Mouse (Mus musculus) layer of hippocampus, postnatal 14 days (tissue): ENCODE measurements around the gene Foxp1. TPM values are rescaled to one million over a fixed set of nuclear protein-coding genes. Genes with fewer than 3 reads are reported as not detected.

Source experiments
- DNase-seq, 2 experiments: peaks; one replicate each; pipeline ENCODE4 v3.0.0; 2021 to 2022; ENCODE audit warnings: low spot score in 2 of 2, mixed read lengths in 1 of 2
- total RNA-seq, 2 experiments: library from RNA; stranded (reverse); gene quantifications; 2 replicates each; pipeline ENCODE4 v1.2.3; 2021

Gene Foxp1
- total RNA-seq, 2 experiments from 2014 or later = 95.0 to 96.7 TPM

DNA sequence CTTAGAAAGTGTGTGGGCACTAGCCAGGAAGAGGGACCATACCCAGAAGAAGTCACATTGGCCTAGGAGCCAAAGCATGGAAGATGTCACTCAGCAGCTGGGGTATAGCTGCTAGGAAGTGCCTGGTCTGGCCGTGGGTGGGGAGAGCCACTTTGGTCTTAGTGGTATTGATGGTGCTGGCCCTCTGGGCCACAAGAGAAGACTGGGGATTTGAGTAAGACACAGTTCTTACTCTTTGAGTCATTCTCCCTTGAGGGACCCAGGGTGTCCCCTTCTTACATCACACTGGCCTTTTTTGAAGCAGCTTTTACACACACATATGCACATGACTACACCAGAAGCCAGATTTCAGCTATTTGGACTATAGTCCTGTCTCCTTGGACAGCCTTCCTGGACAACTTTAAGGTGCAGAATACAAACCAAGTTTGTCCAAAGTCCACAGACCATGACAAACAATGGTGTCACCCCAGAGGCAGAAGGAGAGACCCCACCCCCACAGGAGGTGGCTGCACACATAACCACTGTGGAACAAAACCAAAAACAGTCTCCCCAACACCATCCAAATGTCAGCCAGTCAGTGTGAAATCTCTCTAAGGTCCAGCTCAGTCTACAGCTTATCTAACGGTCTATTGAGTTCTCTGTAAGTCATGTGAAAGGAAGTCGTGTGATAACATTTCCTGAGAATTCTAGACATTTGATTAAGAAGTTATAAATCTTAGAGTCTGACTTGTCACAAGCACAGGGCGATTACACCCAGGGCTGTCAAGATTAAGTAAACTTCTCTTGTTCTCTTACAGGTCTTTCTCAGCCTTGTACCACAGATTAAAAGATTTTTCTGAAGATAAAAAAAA lies 333.9 kb downstream of the Foxp1 start:
- DNase-seq = no peak

DNA sequence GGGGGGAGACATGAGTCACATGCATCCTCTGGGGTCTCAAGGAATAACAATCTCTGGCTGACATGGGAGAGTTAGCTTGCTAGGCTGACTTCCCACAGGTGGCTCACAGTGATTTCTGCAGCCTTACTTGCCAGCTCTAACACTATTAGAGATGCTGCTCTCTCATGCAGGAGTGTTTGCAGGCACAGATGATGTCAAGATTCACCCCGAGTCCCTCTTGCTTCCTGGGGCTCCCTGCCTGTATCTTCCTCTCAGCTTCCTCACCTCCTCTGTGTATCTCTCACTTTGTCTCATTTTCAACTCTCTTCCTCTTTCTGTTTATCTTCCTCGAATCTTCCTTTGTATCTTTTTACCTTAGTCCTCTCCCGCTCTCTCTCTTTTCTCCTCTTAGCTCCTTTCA lies 334.6 kb downstream of the Foxp1 start:
- DNase-seq = no peak

DNA sequence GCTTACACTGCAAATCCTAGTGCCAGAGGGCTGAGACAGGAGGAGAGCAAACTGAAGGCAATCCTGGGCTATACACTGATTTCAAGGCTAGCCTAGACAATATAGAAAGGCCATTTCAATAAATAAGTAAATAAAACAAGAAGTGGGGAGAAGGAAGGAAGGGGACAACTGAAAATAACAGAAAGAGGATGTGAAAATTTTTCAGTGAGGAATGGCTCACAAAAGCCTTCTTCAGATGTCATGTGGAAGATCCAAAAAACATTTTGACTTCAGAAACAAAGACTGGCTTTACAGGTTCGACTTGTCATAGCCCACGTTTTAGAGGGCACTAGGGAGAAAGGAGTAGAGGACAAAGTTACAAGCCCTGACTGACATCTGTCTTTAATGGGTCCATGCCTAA lies 335.1 kb downstream of the Foxp1 start:
- no peak for DNase-seq

DNA sequence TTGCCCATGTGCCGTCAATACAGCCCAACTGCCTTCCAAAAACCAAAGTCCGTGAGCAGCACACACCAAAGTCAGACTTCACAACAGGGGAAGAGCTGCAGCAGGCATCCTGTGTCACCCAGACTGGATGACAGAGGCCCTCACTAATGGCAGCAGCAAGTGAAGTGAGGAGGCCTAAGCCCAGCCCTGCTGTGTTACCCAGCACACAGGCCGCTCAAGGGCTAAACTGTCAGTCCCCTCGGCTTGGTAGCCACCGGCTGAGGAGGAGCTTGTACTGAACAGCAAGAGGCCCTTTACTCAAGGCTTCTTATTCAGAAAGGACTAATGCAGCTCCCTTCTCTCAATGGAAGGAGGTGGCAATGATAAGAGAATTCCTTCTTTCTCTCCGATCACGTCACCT lies 336.0 kb downstream of the Foxp1 start:
- no peak for DNase-seq

DNA sequence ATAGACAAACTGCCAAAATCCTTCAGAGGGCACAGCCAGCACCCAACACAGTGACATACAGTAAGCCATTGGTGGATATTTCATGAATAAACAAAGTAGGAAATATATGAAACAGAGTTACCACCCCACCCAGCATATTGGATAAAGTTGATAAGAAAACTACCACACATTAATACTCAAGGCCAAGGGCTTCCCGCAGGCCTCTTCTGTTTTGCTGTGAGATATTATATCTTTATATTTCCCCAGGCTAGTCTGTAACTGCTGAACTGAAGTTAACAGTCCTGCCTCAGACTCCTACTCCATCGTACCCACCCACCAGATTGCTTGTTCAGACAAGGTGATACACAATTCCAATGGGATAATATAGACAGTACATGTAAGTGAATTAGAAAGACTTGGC lies 336.7 kb downstream of the Foxp1 start:
- no peak for DNase-seq

DNA sequence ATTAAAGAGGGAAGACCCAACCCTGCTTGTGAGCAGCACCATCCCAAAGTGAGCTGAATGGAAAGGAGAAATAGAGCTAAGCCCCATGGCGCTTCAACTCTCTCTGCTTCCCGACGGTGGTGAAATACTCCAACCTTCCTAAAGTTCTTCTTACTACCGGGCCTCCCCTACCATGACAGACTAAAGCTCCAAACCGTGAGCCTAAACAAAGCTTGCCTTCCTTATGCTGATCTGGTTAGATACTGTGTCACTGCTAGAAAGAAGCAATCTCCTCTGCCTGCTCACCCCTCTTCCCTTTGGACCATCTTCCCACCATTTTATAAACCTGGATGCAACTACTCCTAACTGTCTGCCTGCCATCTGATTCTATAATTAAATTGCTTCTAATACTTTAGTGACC lies 338.5 kb downstream of the Foxp1 start:
- DNase-seq = no peak

DNA sequence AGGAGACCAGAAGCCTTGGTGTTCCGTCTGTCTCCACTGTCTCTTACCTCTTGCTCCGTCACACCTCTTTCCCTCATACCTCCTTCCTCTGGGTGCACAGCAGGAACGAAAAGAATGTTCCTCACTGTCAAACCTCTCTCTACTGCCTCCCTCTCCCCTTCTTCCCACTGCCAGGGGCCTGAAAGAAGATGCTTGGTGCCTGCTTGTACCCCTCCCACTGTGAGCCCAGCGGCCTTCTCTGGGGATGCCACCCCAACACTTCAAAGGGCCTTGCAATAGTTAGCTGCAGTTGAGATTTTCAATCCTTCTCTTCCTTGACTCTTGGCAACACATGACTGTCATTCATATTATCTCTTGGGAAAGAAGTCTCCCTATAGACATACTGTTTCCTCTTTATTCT lies 339.7 kb downstream of the Foxp1 start:
- no peak for DNase-seq

DNA sequence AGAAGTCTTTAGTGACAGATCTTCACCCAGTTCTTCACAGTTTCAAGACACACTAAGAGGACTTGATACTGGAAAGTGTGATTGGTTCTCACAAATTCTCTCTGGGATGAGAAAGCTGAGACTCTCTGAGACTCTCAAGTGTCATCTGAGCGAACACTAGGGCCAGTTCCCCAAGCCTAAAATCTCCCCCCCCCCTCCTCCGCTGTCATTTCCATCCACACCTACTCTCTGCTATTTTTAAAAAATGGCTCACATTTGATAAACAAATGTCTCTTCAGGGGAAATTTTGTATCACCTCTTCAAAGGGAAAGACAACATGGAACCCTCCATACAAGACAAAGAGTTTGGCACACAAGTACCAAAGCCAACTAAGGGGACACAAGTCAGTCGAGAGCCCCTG lies 346.3 kb downstream of the Foxp1 start:
- DNase-seq = no peak

DNA sequence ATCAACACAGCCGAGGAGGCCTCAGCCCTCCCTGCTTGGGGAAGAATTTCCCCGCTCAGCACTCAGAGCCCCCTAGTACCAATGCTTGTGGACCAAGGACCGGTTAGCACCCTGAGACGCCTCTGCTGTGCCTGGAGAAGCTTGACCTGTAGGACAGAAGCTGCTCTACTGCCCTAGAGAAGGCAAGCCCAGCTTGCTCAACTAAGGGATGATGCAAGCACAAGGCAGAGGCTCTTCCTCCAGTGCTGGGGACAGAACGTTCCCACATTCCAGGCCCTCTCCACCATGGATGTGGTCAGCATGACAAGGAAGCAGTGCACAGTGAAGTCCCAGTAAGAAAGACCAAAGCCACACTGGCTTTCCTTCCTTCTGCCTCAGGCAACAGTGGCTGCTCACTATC lies 347.1 kb downstream of the Foxp1 start:
- no peak for DNase-seq

DNA sequence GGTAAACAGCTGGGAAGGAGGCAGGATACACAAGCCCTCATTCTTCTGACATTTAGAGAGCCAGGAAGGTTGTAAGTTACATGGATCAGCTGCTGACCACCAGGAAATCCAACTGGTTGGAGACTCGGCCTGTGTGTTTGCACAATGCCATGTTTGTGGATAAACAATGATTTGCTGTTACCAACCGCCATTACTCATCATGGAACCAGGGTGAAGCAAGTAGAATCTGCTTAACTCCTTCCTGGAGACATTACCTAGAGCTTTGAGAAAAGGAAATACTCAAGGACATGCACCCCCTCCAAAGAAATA lies 348.7 kb downstream of the Foxp1 start:
- DNase-seq = no peak

DNA sequence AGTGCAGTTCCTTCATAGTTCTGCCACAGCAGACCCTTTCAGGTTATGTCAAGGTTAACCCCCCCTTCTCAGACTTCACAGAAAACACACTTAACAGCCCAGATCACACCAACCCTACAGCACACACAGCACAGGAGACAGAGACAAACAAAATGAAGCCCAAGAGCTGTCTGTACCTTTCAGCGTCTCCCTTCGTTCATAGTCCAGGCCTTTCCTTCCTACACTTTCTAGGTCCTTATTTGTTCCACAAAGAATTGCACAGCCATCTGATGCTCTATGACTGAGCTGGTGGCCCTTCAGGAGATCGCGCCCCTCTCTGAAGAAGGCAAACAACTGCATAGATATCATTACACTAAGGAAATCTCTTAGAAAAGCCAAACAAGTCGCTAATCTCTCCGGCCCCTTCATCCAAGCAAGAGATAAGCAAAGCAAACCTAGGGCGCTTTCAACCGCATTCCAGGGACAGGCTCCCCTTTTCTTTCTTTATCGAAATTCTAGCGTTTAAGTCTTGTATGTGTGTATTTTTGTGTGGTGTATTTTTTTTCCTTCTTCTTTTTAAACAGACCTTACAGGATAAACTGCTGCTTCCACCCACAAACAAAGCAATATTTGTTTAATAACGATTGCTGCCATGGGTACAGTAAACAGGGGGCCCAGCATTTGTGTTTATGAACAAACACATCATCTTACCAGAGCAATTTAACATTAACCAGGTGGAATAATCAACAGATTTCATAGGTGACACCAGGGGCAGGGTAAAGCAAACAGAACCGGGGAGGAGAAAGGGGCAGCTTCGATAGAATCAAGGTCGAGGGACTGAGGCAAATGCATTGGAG lies 349.2 kb downstream of the Foxp1 start:
- DNase-seq = no peak

DNA sequence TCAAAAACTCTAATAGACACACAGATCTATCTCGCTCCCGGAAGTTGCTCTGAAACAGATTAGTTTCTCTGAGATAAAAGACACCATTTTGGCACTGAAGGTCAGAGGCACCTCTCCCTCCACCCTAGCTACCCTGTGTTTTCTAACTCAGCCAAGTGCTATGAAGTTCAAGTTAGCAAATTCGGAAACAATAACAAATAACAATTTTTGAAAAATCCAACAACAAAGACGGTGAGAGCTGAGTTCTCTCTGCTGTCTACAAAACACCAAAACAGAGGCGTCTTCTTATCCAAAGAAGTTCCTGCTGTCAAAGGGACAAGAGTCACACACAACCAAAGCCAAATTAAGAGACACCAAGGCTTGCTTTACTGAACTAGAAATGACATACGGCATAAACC lies 349.9 kb downstream of the Foxp1 start:
- no peak for DNase-seq

DNA sequence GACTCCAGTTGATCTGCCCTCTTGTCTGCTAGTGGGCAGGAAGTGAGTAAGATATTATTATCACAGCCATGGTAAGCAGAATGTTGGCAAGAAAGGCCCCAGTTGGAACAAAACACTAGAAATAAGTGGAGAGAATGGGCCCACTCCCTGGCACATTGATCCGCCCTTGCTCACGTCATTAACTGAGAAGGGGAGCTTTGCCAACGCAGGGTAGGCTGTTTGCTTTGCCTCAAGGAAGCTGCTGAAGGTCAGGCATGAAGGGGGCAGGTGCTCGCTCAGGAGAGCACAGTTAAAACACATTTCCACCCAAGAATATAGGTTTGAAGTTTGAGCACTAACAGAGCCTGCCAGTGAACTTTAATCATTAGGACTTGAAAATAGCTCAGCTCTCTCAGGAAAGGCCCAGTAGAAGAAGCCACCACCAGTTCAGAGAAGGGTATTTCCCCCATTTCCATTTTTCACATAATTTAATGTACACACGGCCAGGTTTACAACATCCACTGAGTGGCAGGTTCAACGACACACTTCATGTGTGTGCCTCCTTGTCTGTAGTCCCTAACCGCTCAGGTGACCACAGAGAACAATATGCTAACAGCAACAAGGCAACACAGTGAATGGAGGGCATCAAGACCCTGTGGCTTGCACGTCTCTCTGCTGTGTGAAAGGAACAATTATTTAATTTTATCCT lies 350.5 kb downstream of the Foxp1 start:
- no peak for DNase-seq

DNA sequence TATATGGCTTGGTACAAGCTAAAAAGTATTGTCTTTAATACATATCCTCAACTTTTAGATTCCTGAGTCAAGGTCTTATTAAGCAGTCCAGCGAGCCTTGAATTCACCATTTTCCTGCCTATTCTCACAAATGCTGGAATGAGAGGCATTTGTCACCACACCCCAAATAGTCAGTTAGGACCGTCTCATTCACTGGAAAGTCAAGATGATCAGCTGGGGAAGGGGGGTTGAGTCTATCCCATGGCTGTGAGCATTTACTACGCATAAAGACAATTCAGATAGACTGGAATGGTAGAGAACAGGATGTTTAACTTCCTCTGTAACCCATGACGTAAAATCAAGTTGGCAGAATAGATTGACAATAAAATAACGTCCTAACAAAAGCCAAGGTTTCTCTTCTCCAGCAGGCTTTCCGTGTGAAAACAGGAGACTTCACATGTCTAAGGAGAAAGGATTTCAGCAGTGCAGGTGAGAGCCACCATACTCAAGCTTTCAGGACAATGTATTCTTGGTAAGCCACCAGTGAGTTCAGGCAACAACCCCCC lies 351.2 kb downstream of the Foxp1 start:
- no peak for DNase-seq

DNA sequence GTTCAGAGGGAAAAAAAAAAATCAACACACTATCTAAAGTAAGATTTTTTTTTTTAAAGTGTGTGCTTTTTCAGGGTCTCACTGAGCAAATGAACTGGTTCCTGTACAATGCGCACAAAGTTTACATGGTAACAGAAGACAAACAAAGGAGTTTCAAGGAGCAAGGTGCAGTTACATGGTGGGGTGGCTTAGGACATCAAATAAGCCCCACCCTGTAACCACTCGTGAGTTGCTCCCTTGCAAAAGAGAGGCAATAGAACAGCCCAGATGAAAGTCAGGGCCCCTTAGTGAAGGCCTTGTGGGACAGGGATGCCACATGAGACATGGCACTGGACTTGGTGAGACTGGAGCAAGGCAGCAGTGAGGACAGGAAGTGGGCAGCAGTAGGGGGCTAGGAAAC lies 353.8 kb downstream of the Foxp1 start:
- DNase-seq = no peak

DNA sequence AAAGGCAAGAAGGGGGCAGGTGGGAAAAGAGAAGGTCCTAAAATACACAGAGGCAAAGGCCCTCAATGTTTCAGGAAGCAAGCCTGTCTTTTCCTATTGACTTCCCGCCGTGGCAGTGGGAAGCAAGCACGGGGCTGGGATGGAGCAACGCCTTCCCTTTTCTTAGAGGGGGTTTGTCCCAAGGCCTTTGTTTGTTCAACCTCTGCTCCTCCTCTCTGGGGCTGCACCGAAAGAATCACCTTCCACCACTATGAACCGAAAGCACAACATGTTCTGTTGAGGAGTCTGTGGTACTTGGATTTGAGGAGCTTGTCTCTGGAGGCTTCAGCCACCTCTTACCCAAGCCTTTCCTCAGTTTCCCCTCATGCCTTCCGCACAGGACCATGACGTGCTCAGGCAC lies 355.5 kb downstream of the Foxp1 start:
- DNase-seq = no peak

DNA sequence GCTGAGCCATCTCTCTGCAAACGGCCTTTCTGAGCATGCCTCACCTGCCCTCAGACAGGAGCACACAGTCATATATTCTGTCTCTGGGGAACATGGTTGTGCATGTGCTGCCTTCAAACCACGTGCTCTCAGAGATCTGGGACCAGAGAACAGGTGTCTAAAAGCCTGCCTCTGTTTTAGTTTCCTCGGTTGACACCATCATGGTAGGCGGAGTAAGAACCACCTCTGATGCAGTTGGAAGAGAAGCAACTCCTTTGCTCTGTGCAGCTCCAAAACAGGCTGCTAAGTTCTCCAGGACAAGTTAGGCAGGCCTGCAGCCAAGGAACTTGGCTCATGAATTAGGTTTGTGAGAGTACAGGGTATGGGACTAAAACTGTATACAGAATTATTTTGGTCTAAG lies 356.4 kb downstream of the Foxp1 start:
- peak in 1 of 2 experiments; percentile 28 for DNase-seq

DNA sequence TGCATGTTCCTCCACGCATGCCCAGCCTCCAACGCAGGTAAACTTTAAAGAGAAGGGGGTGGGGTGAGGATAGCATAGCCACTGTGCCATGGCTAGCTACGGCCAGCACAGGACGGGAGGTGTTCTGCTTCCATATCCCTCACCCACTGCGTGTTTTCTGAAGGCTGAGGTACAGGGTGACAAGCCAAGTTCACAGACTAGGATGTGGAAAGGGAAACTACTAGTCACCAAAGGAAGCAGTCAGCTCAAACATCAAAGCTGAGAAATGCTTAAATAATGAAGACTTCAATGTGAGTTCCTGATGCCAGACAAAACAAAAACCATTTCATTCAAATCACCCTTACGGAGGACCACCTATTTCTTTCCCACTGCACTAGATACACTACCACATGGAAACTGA lies 357.8 kb downstream of the Foxp1 start:
- DNase-seq = no peak

DNA sequence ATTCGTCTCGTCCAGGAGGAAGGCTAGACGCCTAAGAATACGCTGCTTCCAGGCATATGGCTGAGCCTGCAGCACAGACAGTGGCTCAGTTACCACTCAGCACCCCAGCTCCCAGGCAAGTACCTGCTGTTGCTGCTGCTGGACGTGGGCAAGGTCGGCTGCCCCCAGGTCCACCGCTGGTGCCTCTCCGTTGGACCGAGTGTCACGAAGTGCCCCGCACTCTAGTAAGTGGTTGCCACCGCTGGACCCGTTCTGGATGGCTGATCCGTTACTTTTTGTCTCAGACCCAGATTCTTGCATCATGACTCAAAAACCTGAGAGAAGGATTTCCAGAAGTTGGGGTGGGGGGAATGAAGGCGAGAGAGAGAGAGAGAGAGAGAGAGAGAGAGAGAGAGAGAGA lies 359.8 kb downstream of the Foxp1 start:
- DNase-seq = no peak

DNA sequence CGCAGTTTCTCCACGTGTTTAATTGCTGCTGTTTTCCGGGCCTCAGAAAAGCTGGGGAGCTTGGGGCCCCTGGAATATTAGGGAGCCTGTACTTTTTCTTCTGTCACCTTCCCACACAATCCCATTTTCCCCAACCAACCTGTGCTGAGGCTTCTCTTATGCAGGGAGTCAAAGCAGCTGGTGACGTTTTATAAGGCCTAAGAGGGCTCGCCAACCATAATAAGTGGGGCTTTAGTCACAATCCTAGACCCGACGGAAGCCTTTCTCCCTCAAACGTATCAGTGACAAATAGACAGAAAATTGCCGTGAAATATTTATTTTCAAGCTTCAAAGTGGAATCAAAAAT lies 362.2 kb downstream of the Foxp1 start:
- DNase-seq = no peak

DNA sequence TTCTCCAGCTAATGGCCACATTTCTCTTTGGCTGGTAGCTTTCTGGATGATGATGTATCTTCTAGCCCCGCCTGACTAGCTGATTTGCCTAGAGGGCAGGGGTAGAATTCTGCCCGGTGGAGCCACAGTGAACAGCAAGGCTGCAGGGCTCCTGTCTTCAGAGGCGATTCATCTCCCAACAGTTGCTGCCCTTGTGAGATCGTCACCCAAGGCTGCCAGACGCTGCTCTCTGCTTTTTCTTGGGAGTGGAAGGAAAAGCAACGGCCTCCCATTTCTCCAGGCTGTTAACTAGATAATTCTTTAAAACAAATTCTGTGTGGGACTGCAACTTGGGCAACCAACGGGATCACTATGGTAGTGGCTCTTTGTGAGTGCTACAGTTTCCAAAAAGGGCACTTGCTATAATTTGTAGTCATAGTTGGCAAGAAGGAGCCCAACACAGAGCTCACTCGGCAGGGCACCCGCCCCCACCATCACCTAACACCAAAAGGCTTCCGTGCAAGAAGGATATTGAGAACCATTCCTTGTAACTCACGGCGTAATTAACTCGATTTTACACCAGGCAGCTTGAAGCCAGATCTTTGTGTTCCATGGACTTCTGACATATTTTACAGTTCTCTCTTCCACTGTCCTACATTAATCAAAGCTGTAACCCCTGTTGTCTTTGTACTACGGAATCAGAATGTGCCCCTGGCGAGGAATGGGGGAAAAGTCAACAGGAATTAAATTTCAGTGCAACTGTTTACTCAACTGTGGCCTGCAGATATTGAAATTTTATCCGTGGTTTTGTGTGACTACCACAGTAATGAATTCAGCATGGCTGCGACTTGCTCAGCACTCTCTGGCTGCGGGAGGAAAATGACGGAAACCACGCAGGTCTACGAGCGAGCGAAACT lies 362.8 kb downstream of the Foxp1 start:
- no peak for DNase-seq
